In the genomic region with DNA sequence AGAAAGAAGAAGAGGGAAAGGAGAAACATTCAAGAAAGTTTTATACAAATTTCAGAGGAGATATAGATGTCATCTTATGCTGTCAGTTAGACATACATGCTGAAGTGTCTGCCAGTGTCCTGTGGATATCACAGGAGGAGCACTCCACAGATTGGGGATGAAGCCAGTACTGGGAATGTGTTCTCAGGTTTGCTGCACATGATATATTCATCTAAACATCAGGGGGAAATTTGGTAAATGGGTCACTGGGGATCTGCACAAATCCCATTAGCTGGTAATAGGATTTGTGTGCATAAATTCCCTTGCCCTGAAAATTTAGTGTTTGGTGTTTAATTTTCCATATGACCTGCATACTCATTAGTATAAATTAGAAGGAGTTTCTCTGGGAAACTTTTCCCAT, we compare ENCODE assay signal across 19 mouse cellular contexts.
DNase-seq lines count a peak whose midpoint lies in the region; ATAC-seq and TF ChIP-seq lines count a peak whose summit lies in the region.
"Had no signal": no experiment of that assay in that cellular context is flagged by ENCODE, and none has a peak within 500 bp of the region (broad histone marks: within the 10 kb centered on the region; RNA-seq: fewer than 3 reads in every experiment).

No protein-coding gene starts in this region.

- H3K4me3 ChIP-seq in hindbrain, postnatal 0 days (ENCODE audit: low read length), result no peak overlapping the region
- no peak overlapping the region for H3K4me3 ChIP-seq in hindbrain, embryonic 10.5 days
- H3K4me3 ChIP-seq in midbrain, embryonic 13.5 days (replicated peaks), result no peak overlapping the region
- H3K4me3 ChIP-seq in midbrain, embryonic 16.5 days (ENCODE audit: low read depth, low read length), result no peak overlapping the region
- H3K4me3 ChIP-seq: embryonic facial prominence, embryonic 15.5 days; erythroblast, embryonic 14.5 days; forebrain, embryonic 10.5 days; forebrain, embryonic 15.5 days; hindbrain, embryonic 15.5 days had no signal

- no peak overlapping the region for H3K9ac ChIP-seq in hindbrain, postnatal 0 days (replicated peaks; ENCODE audit: low read length)
- H3K9ac ChIP-seq in midbrain, embryonic 13.5 days (replicated peaks), result no peak overlapping the region
- H3K9ac ChIP-seq in midbrain, embryonic 16.5 days (ENCODE audit: low read depth, low read length), result no peak overlapping the region
- H3K9ac ChIP-seq: embryonic facial prominence, embryonic 15.5 days; forebrain, embryonic 15.5 days; hindbrain, embryonic 15.5 days had no signal

- no peaks in the 10 kb centered on the region for H3K9me3 ChIP-seq in hindbrain, postnatal 0 days (ENCODE audit: low read length)
- H3K9me3 ChIP-seq in hindbrain, embryonic 10.5 days, result no peaks in the 10 kb centered on the region
- H3K9me3 ChIP-seq in midbrain, embryonic 13.5 days, result no peaks in the 10 kb centered on the region
- no peaks in the 10 kb centered on the region for H3K9me3 ChIP-seq in midbrain, embryonic 16.5 days (replicated peaks; ENCODE audit: control insufficient read depth, low read length, poor library complexity, severe bottlenecking)
- H3K9me3 ChIP-seq: embryonic facial prominence, embryonic 15.5 days; forebrain, embryonic 10.5 days; forebrain, embryonic 15.5 days; hindbrain, embryonic 15.5 days had no signal

- DNase-seq in hindbrain, postnatal 0 days (ENCODE audit: low spot score), result peak; percentile 49
- no peak for DNase-seq in hindbrain, embryonic 10.5 days (ENCODE audit: low spot score)
- DNase-seq in retina, embryonic 14.5 days (ENCODE audit: low spot score), result peak; percentile 34
- DNase-seq: adrenal gland, adult 2 months; adrenal gland, postnatal 25 days; cerebellum, adult 11 months; cerebellum, adult 8-10 months; gastrocnemius, postnatal 36 days; heart, adult 11 months; heart, postnatal 10 days; heart, postnatal 4 days had no signal

- H3K27me3 ChIP-seq in hindbrain, postnatal 0 days (ENCODE audit: insufficient read depth, low read length), result no peaks in the 10 kb centered on the region
- no peaks in the 10 kb centered on the region for H3K27me3 ChIP-seq in hindbrain, embryonic 10.5 days (ENCODE audit: insufficient read depth, poor library complexity, severe bottlenecking)
- 0 out of 2 replicates have a peak, but pooled peaks cover 3% of the 10 kb centered on the region for H3K27me3 ChIP-seq in midbrain, embryonic 13.5 days
- no peaks in the 10 kb centered on the region for H3K27me3 ChIP-seq in midbrain, embryonic 16.5 days (ENCODE audit: control insufficient read depth, insufficient read depth, low read depth, low read length)
- H3K27me3 ChIP-seq: embryonic facial prominence, embryonic 15.5 days; forebrain, embryonic 15.5 days; hindbrain, embryonic 15.5 days had no signal

- H3K4me1 ChIP-seq in hindbrain, postnatal 0 days (ENCODE audit: insufficient read depth, low read length), result no peaks in the 10 kb centered on the region
- H3K4me1 ChIP-seq in hindbrain, embryonic 10.5 days (replicated peaks), result no peaks in the 10 kb centered on the region; the same call in 1 of the 2 replicates
- H3K4me1 ChIP-seq in midbrain, embryonic 13.5 days (replicated peaks), result no peaks in the 10 kb centered on the region
- no peaks in the 10 kb centered on the region for H3K4me1 ChIP-seq in midbrain, embryonic 16.5 days (ENCODE audit: control insufficient read depth, insufficient read depth, low read length)
- H3K4me1 ChIP-seq: forebrain, embryonic 15.5 days; hindbrain, embryonic 15.5 days had no signal

- TF ChIP-seq CTCF in hindbrain, postnatal 0 days (IDR thresholded peaks at IDR 0.05; ENCODE audit: low read depth), result no peak

- H3K27ac ChIP-seq in hindbrain, postnatal 0 days, result no peak overlapping the region
- no peak overlapping the region for H3K27ac ChIP-seq in hindbrain, embryonic 10.5 days
- no peak overlapping the region for H3K27ac ChIP-seq in midbrain, embryonic 13.5 days
- H3K27ac ChIP-seq in midbrain, embryonic 16.5 days (ENCODE audit: low read length), result no peak overlapping the region
- H3K27ac ChIP-seq: embryonic facial prominence, embryonic 15.5 days; forebrain, embryonic 10.5 days; forebrain, embryonic 15.5 days; hindbrain, embryonic 15.5 days had no signal

- H3K4me2 ChIP-seq in hindbrain, postnatal 0 days (ENCODE audit: low read depth, low read length), result no peak overlapping the region
- H3K4me2 ChIP-seq in midbrain, embryonic 13.5 days (replicated peaks), result no peak overlapping the region
- H3K4me2 ChIP-seq in midbrain, embryonic 16.5 days (ENCODE audit: low read length), result no peak overlapping the region
- H3K4me2 ChIP-seq: embryonic facial prominence, embryonic 15.5 days; forebrain, embryonic 15.5 days; hindbrain, embryonic 15.5 days had no signal

- no peaks in the 10 kb centered on the region for H3K36me3 ChIP-seq in hindbrain, postnatal 0 days (ENCODE audit: insufficient read depth, low read length)
- no peaks in the 10 kb centered on the region for H3K36me3 ChIP-seq in hindbrain, embryonic 10.5 days
- H3K36me3 ChIP-seq in midbrain, embryonic 13.5 days, result no peaks in the 10 kb centered on the region
- no peaks in the 10 kb centered on the region for H3K36me3 ChIP-seq in midbrain, embryonic 16.5 days (ENCODE audit: control insufficient read depth, insufficient read depth, low read length)
- H3K36me3 ChIP-seq: embryonic facial prominence, embryonic 15.5 days; forebrain, embryonic 10.5 days; forebrain, embryonic 15.5 days; hindbrain, embryonic 15.5 days had no signal

- no peak for ATAC-seq in hindbrain, postnatal 0 days
- peak; percentile 68; the same call in 1 of the 2 replicates for ATAC-seq in midbrain, embryonic 13.5 days
- no peak for ATAC-seq in midbrain, embryonic 16.5 days
- ATAC-seq in inflammation-experienced regulatory T-cells, adult 6 months, result no peak
- ATAC-seq: forebrain, embryonic 15.5 days had no signal
